16 mouse cellular contexts compared by ENCODE assay signal in genomic region chr10:4347591-4347990, GRCm38 (mm10). TPM values are rescaled to one million over a fixed set of nuclear protein-coding genes. Genes with fewer than 3 reads are reported as not detected.
A peak's percentile ranks its signal among the peaks of the same experiment; 100 is the strongest.
DNase-seq lines count a peak whose midpoint lies in the region; ATAC-seq and TF ChIP-seq lines count a peak whose summit lies in the region.
"Had no signal": no experiment of that assay in that cellular context is flagged by ENCODE, and none has a peak within 500 bp of the region (broad histone marks: within the 10 kb centered on the region; RNA-seq: fewer than 3 reads in every experiment).

No protein-coding gene starts in this region.

- H3K27ac ChIP-seq in kidney, embryonic 14.5 days (ENCODE audit: low read depth, low read length): no peak overlapping the region
- no peak overlapping the region for H3K27ac ChIP-seq in kidney, embryonic 15.5 days
- no peak overlapping the region for H3K27ac ChIP-seq in heart, embryonic 10.5 days
- no peak overlapping the region for H3K27ac ChIP-seq in lung, postnatal 0 days (ENCODE audit: low read length)
- H3K27ac ChIP-seq: left cerebral cortex, adult 2 months; limb, embryonic 12.5 days; liver, embryonic 14.5 days had no signal

- H3K9me3 ChIP-seq in kidney, embryonic 14.5 days (ENCODE audit: control insufficient read depth, low read length): no peaks in the 10 kb centered on the region
- no peaks in the 10 kb centered on the region for H3K9me3 ChIP-seq in kidney, embryonic 15.5 days (replicated peaks)
- H3K9me3 ChIP-seq in E14TG2a.4 (ENCODE audit: low read length): no peaks in the 10 kb centered on the region
- no peaks in the 10 kb centered on the region for H3K9me3 ChIP-seq in heart, embryonic 10.5 days
- H3K9me3 ChIP-seq in lung, postnatal 0 days (ENCODE audit: low read length): no peaks in the 10 kb centered on the region
- H3K9me3 ChIP-seq: limb, embryonic 12.5 days; megakaryocyte, embryonic 14.5 days had no signal

- H3K4me2 ChIP-seq in kidney, embryonic 14.5 days (replicated peaks; ENCODE audit: low read depth, low read length): no peak overlapping the region
- no peak overlapping the region for H3K4me2 ChIP-seq in kidney, embryonic 15.5 days
- no peak overlapping the region for H3K4me2 ChIP-seq in lung, postnatal 0 days (replicated peaks; ENCODE audit: low read depth, low read length)

- no peak for TF ChIP-seq EP300 in lung, postnatal 0 days (IDR thresholded peaks at IDR 0.05)

- ATAC-seq in kidney, embryonic 14.5 days (ENCODE audit: low FRiP score, low TSS enrichment): peak; percentile 2; the same call in 1 of the 2 replicates
- no peak for ATAC-seq in kidney, embryonic 15.5 days (replicated peaks; ENCODE audit: low FRiP score)
- no peak for ATAC-seq in lung, postnatal 0 days

- peaks cover 5% of the 10 kb centered on the region; the same call in 1 of the 2 replicates for H3K4me1 ChIP-seq in kidney, embryonic 14.5 days (ENCODE audit: control insufficient read depth, insufficient read depth, low read length)
- H3K4me1 ChIP-seq in kidney, embryonic 15.5 days: peaks cover 14% of the 10 kb centered on the region
- H3K4me1 ChIP-seq in E14TG2a.4 (replicated peaks; ENCODE audit: low read depth, low read length): peaks cover 54% of the 10 kb centered on the region
- peaks cover 24% of the 10 kb centered on the region for H3K4me1 ChIP-seq in heart, embryonic 10.5 days
- no peaks in the 10 kb centered on the region for H3K4me1 ChIP-seq in lung, postnatal 0 days (ENCODE audit: insufficient read depth, low read depth, low read length)

- H3K4me3 ChIP-seq in kidney, embryonic 14.5 days (ENCODE audit: low read length): no peak overlapping the region
- H3K4me3 ChIP-seq in kidney, embryonic 15.5 days (replicated peaks): no peak overlapping the region
- peak overlapping the region; percentile 48; the same call in 1 of the 2 replicates for H3K4me3 ChIP-seq in E14TG2a.4 (replicated peaks; ENCODE audit: low read length)
- H3K4me3 ChIP-seq in heart, embryonic 10.5 days: no peak overlapping the region
- no peak overlapping the region for H3K4me3 ChIP-seq in lung, postnatal 0 days (ENCODE audit: low read depth, low read length)

- no peaks in the 10 kb centered on the region for H3K36me3 ChIP-seq in kidney, embryonic 14.5 days (ENCODE audit: control insufficient read depth, insufficient read depth, low read length)
- peaks cover under 1% of the 10 kb centered on the region for H3K36me3 ChIP-seq in kidney, embryonic 15.5 days
- peaks cover 40% of the 10 kb centered on the region for H3K36me3 ChIP-seq in E14TG2a.4 (ENCODE audit: insufficient read depth, low read length)
- peaks cover 4% of the 10 kb centered on the region for H3K36me3 ChIP-seq in heart, embryonic 10.5 days
- no peaks in the 10 kb centered on the region for H3K36me3 ChIP-seq in lung, postnatal 0 days (ENCODE audit: insufficient read depth, low read length)
- H3K36me3 ChIP-seq: limb, embryonic 12.5 days had no signal

- peak; percentile 75 to 93 for DNase-seq in adrenal gland, adult (ENCODE audit: inconsistent age in 2 of 2, low spot score in 1 of 2)
- no peak for DNase-seq in adrenal gland, postnatal 4 days (ENCODE audit: low spot score in 2 of 2)
- DNase-seq in adrenal gland, postnatal 36 days: peak; percentile 71 to 79
- DNase-seq in heart, embryonic 10.5 days (ENCODE audit: low spot score): no peak
- no peak for DNase-seq in lung, postnatal 0 days (ENCODE audit: low spot score)
- DNase-seq: cerebellum, postnatal 10 days; heart, postnatal 4 days; right cerebral cortex, postnatal 14 days; thymus, postnatal 14 days had no signal

- H3K27me3 ChIP-seq in kidney, embryonic 14.5 days (ENCODE audit: control insufficient read depth, insufficient read depth, low read length): no peaks in the 10 kb centered on the region
- no peaks in the 10 kb centered on the region for H3K27me3 ChIP-seq in kidney, embryonic 15.5 days
- no peaks in the 10 kb centered on the region for H3K27me3 ChIP-seq in E14TG2a.4 (ENCODE audit: insufficient read depth, low read length)
- H3K27me3 ChIP-seq in heart, embryonic 10.5 days (ENCODE audit: insufficient read depth, poor library complexity, severe bottlenecking): no peaks in the 10 kb centered on the region
- H3K27me3 ChIP-seq in lung, postnatal 0 days (replicated peaks; ENCODE audit: insufficient read depth, low read length): no peaks in the 10 kb centered on the region
- H3K27me3 ChIP-seq: limb, embryonic 12.5 days; megakaryocyte, embryonic 14.5 days had no signal

- TF ChIP-seq CTCF in E14TG2a.4 (conservative IDR thresholded peaks at IDR 0.05; ENCODE audit: low read length): no peak
- no peak for TF ChIP-seq CTCF in lung, postnatal 0 days (IDR thresholded peaks at IDR 0.05)

- H3K9ac ChIP-seq in kidney, embryonic 14.5 days (ENCODE audit: low read depth, low read length): no peak overlapping the region
- H3K9ac ChIP-seq in kidney, embryonic 15.5 days: no peak overlapping the region
- H3K9ac ChIP-seq in lung, postnatal 0 days (replicated peaks; ENCODE audit: low read depth): no peak overlapping the region
- H3K9ac ChIP-seq: limb, embryonic 12.5 days; liver, embryonic 14.5 days had no signal

- 94% methylated on average over 14 of the region's 14 CpGs for WGBS in kidney, embryonic 14.5 days
- 94% methylated on average over 14 of the region's 14 CpGs for WGBS in kidney, embryonic 15.5 days
- 94% methylated on average over 14 of the region's 14 CpGs for WGBS in heart, embryonic 10.5 days
- WGBS in lung, postnatal 0 days: 94% methylated on average over 14 of the region's 14 CpGs

RNA-seq across cellular contexts. Expression of gene Zbtb2, which starts 40.3 kb away (rescaled TPM):
- total RNA-seq in adrenal gland, postnatal 4 days (2021): 10 to 100 TPM; 11.1 to 13.4 TPM
- 11.5 and 18.4 TPM in 2 replicates for polyA plus RNA-seq in kidney, embryonic 14.5 days (2014; fragmentation: Nextera tagmentation; extraction: Ambion mirVana)
- 17.8 and 17.9 TPM in 2 replicates for polyA plus RNA-seq in kidney, embryonic 15.5 days (2015; fragmentation: Nextera tagmentation; extraction: Ambion mirVana)
- total RNA-seq in adrenal gland, postnatal 36 days (2021): 10 to 100 TPM; 11.8 to 12.1 TPM
- 14.1 and 15.6 TPM in 2 replicates for polyA plus RNA-seq in heart, embryonic 10.5 days (2016; fragmentation: Nextera tagmentation; extraction: Ambion mirVana)
- 9.2 and 9.4 TPM in 2 replicates for polyA plus RNA-seq in lung, postnatal 0 days (2015; fragmentation: Nextera tagmentation; extraction: Ambion mirVana)

Comparison
In these comparisons a context has a peak if more than half of its experiments do, and no peak if none do; other contexts are left out.
1. DNase-seq: peak in adrenal gland, adult (2 of 2) and adrenal gland, postnatal 36 days (2 of 2); none in adrenal gland, postnatal 4 days (0 of 2), heart, embryonic 10.5 days (single experiment) and lung, postnatal 0 days (single experiment).